Mouse (Mus musculus) c-Kit-negative CD71-positive TER-119-positive erythroid progenitor cells, embryonic 14.5 days (primary cell): Measurements from ENCODE around the gene Mief1.

Experiments used
- DNase-seq: peaks from one replicate; pipeline ENCODE4 v3.0.0-alpha.2; 2013; ENCODE audit warnings: low read depth, low spot score

Gene Mief1

GRCm38 (mm10) chr15:80263610-80264575, 30.1 kb downstream of the Mief1 start, which contains the start of gene Rps19bp1:
Gene Rps19bp1 (minus strand): TSS chr15:80264315.
- DNase-seq, result peak; percentile 86

DNA sequence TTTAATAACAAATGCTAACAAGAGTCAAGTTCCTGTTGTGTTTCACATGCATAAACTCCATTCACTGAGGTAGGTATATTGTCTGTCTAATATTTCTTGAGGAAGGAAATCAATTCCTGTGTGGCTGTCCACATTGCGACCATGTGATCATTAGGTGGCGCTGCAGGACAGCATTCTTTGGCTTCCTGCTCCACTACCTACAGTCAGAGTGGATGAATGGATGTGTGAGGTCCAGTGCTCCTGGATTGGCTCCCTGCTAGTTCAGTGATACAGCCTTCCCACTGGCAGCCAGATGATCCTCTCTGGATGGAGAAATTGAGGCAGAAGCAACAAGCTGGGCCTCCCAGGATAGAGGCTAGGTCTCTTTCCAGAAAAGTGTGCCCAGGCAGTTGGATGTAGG, 32.5 kb downstream of the Mief1 start:
- no peak for DNase-seq

DNA sequence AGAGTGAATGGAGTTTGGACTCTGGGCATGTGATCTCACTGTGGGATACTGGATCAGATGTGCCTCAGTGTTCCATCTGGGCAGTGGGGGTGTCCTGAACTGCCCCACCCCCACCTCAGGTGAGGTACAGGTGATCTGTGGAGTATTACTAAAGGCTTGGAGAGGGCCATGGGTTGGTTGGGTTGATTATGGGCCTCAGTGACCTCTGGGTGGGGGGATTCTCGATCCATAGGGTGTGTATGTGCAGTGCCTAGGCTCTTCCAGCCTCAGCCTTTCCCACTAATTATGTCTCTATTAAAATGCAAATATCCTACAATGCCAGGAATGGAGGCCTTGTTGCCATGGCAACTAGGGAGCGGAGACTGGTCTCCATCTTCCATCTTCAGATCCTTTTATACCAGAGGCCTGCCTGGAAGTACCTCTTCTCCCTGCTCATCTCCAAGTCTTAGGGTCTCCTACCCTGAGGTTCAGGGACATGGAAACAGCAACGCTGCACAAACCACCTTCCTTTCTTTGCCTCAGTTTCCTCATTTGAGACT, 38.1 kb downstream of the Mief1 start:
- no peak for DNase-seq

- DNase-seq, result no peak
Measured at GRCm38 (mm10) chr15:80277107-80277506, 43.3 kb downstream of the Mief1 start.

DNA sequence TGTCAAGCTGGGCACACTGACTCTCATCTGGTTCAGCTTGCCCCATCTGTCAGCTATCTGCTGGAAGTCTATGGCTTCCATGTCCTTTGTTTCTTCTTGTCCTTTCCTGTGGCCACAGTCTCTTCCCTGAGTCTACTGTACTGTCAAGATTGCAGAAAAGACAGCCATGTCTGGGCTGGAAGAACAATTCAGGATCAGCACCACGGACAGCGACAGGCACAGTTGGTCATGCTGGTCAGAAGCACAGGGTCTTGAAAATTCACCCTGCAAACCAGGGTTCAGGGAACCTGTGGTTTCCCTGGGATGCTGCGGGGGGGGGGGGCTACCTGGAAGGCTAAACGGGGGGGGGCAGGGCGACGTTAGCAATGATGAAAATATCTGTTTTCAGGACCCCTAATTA, 43.8 kb downstream of the Mief1 start:
- DNase-seq, result no peak

DNA sequence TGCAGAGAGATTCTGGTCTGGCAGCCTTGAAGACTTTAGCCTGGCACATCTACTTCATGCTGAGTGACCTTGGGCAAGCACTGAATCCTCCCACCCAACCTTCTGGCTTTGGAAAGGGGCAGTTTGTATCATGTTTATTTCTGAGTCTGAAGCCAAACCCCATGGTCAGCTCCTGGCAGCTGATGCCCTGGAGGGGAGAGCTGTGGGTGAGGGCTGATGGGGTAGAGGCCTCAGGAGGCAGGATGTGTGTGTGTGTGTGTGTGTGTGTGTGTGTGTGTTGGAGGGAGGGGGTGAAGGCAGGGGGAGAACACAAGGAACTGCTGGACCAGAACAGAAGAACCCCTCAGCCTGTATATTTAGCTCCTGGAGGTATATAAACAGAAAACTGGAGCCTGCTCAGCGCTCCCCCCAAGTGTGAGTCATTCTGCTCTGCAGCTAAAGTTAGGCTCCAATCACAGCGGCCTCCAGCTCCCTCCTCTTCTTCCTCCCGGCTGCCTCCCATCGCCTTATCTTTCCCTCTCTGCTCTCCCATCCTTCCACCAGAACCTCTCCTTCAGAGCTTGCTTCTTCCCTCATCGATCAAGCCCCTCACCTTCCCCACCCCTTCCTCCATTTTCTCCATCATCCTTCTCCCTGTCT, 44.4 kb downstream of the Mief1 start:
- DNase-seq, result no peak

DNA sequence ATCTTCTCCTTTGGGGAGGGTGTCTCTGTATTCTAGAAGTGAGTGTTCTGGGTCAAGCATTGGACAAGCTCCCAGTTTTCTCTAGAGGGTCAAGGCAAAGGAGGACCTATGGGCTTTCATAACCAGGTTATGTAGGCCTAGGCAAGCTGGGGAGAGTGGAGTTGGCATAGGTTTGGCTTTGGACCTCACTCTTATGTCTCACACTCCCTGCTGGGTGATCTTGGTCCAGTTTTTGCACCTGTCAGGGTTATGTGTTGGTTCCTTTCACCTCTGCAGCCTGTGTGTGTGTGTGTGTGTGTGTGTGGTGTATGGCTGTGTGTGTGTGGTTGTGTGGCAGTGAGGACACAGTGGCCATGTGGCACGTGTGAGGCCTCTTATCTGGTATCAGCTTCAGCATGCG, 45.2 kb downstream of the Mief1 start:
- no peak for DNase-seq

DNA sequence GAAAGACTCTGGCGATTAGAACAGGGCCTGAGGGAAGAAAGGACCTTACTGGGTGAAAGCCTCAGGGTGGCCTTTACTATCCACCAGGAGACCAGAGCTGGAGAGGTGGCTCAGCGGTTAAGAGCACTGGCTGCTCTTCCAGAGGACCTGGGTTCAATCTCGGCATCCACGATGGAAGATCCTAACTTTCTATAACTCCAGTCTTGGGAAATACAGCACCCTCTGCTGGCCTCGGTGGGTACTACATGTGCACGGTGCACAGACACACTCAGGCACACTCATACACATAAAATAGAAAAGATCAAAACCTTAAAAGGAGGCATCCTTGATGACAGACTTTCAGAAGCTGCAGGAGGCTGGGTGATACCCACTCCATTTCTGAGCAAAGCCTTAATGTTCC, 46.8 kb downstream of the Mief1 start:
- no peak for DNase-seq

DNA sequence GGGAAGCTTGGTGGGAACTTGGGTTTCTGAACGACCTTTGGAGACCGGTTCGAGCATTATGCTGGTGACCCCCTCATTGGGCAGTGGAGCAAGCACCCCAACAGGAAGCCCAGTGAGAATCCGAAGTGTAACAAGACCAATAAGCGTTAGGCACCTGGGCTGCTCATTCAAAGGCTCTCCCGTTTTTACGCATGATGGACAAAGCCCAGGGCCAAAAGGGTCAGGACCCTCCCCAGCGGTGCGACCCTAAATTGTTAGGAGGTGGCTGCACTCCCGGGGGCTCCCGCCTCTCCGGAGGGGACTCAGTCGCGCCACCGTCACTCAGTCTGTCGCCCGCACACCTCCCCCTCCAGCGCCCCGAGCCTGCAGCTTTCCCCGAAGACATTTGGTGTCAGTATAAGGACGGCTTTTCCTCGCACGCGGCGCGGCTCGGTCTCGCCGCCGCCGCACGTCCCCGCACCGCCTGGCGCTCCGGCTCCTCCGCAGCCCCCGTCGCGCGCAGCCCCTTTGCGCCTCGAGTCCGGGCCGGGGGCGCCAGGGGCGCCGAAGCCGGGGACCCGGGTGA, 53.1 kb downstream of the Mief1 start, which contains the start of gene Cacna1i:
TSS of gene Cacna1i (plus strand) at position 388 of the 565 bp plus-strand sequence.
- DNase-seq, result no peak

- DNase-seq, result no peak
Measured at GRCm38 (mm10) chr15:80288036-80288435, 54.2 kb downstream of the Mief1 start.

DNA sequence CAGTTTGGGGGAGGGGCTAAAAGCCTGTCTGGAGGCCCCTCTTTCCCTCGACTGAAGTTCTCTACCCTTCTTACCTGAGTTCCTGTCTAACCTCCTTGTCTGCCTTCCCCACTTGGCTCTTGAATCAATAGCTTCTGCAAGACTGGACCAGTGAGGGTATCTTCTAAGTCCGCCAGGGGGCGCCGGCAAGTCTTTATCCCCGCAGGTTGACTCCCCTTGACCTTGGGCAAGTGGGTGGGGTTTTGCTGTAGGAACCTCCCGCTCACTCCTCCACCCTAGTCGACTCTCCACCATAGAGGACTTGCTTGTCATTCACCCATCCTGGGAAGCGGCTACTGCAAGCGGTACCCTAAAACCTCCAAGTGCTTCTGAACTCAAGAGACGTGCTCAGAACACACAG, 55.6 kb downstream of the Mief1 start:
- peak; percentile 46 for DNase-seq

GRCm38 (mm10) chr15:80297146-80297545, 63.3 kb downstream of the Mief1 start:
- DNase-seq, result no peak
